Mouse (Mus musculus): Measurements from ENCODE around the gene Ipo13.

Gene Ipo13

DNA sequence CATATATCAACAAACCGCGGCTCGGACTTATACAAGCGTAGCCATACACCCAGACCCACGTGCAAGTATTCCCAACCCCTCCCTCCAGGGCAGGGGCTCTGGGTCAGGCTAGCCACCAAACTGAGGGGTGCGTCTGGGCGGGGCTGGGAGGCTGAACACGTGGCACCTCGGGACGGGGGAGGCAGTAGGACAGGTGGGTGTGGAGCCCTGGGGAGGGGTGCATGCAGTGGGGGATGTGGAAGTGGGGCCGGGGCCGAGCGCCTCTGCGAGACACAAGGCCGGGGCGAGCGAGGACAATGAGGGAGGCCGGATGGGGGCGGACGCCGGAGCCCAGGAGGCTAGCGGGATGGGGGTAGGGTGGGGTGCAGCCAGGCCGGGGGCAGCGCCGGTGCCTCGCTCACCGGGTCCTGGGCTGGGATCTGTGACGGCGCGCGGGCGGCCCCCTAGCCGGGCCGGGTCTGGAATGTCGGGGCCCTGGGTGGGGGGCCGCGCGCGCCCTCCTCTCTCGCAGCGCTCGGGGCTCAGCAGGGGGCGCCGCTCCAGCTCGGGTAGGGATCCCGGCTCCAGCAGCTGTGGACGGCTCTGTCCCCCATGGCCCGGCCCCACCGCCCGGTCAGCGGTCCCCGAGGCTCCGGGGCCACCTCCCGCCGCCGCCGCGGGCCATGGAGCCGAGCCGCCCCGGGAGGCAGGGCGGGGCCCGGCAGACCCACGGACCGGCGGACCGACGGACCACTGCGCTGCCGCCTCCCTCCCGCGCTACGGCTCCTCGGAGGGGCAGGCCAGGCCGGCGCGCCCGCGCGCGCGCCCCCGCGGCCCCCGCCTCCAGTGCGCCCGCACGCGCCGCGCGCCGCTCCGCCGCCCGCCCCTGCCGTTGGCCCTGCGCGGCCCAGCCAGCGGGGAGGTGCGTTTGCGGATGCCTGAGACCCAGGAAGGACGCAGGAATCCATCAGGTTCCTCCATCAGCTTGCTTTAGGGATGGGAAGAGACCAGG lies 31.8 kb downstream of the Ipo13 start, which contains the start of gene B4galt2:
Gene B4galt2 (minus strand): TSS at position 787 of the 991 bp plus-strand sequence.
- DNase-seq (ENCODE audit: low read depth, low spot score): no peak

- DNase-seq (ENCODE audit: low read depth, low spot score): no peak
Measured at GRCm38 (mm10) chr4:117878703-117879102, 36.1 kb downstream of the Ipo13 start.

- no peak for DNase-seq (ENCODE audit: low read depth, low spot score)
Measured at GRCm38 (mm10) chr4:117878301-117878700, 36.5 kb downstream of the Ipo13 start.

- no peak for DNase-seq (ENCODE audit: low read depth, low spot score)
Measured at GRCm38 (mm10) chr4:117873615-117874014, 41.2 kb downstream of the Ipo13 start.

DNA sequence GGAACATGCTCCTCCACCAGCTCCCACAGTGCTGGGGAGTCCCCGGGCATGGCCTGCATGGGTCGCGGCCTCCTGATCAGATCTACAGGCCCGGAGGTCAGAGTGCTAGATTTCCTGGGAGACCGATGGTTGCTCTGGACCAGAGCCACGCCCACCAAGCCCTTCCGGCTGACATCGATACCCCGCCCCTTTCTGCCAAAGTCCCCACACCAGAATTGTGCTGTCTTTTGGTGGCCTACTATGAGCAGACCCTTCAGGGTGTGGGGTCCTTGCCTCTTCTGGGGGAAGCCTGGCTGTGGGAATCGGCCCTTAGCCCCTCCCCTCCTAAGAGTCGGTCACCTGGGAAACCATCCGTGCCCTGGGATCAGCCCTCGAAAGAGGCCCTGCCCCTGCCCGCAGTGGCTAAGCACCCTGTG lies 42.3 kb downstream of the Ipo13 start, which contains the start of gene Ccdc24:
Gene Ccdc24 (minus strand): TSS at position 87 of the 416 bp plus-strand sequence.
- DNase-seq (ENCODE audit: low read depth, low spot score): no peak

- DNase-seq (ENCODE audit: low read depth, low spot score): no peak
Measured at GRCm38 (mm10) chr4:117871787-117872186, 43.0 kb downstream of the Ipo13 start.

DNA sequence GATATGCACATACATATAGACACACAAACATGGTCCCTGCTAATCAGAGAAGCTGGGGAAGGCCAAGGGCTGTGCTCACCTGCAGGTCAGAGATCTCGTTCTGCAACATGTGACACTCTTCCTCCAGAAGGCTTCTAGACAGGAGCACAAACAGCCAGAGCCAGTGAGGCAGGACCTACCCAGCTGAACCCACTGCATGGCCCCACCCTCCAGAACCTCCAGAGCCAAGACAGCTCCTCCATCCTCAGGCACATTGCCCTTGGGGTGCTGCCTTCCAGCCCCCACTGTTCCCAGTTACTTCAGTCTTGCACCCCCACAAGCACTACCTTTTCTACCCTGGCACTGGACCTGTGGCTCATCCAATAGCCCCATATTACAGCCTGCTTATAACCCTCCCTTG lies 44.4 kb downstream of the Ipo13 start:
- no peak for DNase-seq (ENCODE audit: low read depth, low spot score)

- no peak for DNase-seq (ENCODE audit: low read depth, low spot score)
Measured at GRCm38 (mm10) chr4:117869317-117869716, 45.5 kb downstream of the Ipo13 start.

DNA sequence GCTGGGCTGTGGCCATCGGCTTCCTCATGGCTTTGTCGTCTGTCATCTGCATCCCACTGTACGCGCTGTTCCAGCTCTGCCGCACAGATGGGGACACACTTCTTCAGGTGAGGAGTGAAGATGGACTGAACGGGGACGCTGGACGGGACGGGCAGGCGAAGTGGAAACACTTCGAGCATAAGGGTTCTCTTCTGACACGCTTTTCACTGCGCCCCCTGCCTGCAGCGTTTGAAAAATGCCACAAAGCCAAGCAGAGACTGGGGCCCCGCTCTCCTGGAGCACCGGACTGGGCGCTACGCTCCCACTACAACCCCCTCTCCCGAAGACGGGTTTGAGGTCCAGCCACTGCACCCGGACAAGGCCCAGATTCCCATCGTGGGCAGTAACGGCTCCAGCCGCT lies 47.0 kb downstream of the Ipo13 start:
- DNase-seq (ENCODE audit: low read depth, low spot score): peak; percentile 47

- no peak for DNase-seq (ENCODE audit: low read depth, low spot score)
Measured at GRCm38 (mm10) chr4:117867000-117867399, 47.8 kb downstream of the Ipo13 start.

DNA sequence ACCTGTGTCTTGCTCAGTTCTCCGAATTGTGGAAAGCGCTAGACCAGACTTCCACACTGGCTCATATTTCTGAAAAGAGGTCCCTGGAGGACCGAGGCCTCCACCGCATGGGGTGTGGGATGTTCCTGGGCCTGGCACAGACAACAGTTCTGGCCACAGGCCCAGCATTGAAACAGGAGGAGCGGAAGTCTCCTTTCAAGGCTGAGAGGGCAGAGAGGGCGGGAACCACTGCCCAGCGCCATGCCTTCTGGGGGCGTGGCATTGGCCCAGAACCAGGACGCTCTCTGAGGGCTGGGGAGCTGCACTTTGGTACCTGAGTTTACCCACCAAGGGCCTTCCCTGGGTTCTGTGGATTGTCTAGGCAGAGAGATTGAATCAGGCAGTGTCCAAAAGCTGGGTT lies 48.7 kb downstream of the Ipo13 start:
- no peak for DNase-seq (ENCODE audit: low read depth, low spot score)

DNA sequence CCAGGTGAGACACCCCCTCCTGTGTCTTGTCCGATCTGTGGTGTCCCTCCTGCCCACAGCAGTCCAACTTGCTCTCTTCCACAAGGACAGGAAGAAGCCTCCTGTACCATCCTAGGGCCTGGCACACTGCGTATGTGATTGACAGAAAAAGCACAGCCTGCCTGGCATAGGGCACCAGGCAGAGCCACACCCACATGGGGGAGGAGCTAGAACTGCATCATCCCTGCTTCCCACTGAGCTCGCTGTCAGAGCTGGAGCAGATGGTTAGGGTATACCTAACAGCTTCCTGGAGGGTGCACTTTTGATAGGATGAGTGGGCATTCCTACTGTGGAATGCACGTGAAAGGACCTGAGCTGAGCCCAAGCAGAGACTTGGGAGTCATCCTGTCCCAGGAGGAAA lies 52.0 kb downstream of the Ipo13 start:
- peak; percentile 51 for DNase-seq (ENCODE audit: low read depth, low spot score)

GRCm38 (mm10) chr4:117860570-117860969 lies 54.2 kb downstream of the Ipo13 start:
- no peak for DNase-seq (ENCODE audit: low read depth, low spot score)

- peak; percentile 69 for DNase-seq (ENCODE audit: low read depth, low spot score)
Measured at GRCm38 (mm10) chr4:117858794-117859193, 56.0 kb downstream of the Ipo13 start.

DNA sequence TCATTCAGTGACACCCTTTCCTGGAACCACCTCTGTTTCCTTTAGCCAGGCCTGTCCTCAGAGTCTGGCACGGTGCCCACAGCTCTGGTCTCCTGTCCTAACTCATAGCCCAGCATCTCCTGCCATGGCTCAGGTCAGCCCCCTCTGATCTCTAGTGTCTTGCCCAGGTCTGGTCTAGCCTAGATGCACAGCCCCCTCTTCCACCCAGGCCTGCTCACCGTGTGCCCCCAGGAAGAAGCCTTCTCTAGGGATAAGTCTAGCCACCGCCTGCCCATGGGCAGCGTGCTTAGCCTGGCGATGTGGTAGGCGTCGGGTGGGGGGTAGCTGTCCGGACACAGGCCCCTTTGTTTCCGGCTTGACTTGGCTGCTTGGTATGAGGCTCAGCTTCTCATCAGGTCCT lies 59.7 kb downstream of the Ipo13 start:
- DNase-seq (ENCODE audit: low read depth, low spot score): no peak

GRCm38 (mm10) chr4:117852152-117852868 lies 62.5 kb downstream of the Ipo13 start:
- no peak for DNase-seq (ENCODE audit: low read depth, low spot score)

- DNase-seq (ENCODE audit: low read depth, low spot score): no peak
Measured at GRCm38 (mm10) chr4:117850871-117851270, 63.9 kb downstream of the Ipo13 start.

GRCm38 (mm10) chr4:117850176-117850575 lies 64.6 kb downstream of the Ipo13 start:
- no peak for DNase-seq (ENCODE audit: low read depth, low spot score)

GRCm38 (mm10) chr4:117849506-117849905 lies 65.3 kb downstream of the Ipo13 start:
- no peak for DNase-seq (ENCODE audit: low read depth, low spot score)

DNA sequence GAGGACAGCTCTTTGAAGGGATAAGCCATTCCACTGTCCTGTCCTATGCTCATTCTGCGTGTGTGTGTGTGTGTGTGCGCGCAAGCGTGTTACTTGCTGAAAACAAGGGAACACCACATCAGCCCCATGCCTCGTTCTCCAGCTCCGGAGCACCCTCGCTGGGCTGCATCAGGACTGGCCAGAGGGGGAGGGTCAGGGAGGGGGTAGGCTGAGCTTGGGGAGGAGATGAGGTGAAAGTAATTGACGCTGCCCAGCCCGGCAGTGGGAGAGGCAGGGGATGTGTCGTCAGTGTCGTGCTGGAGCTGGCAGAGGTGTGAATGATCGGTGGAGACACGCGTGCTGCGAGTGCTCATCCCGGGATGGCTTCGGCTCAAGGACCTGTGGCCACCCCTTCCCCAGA lies 65.7 kb downstream of the Ipo13 start:
- no peak for DNase-seq (ENCODE audit: low read depth, low spot score)

DNA sequence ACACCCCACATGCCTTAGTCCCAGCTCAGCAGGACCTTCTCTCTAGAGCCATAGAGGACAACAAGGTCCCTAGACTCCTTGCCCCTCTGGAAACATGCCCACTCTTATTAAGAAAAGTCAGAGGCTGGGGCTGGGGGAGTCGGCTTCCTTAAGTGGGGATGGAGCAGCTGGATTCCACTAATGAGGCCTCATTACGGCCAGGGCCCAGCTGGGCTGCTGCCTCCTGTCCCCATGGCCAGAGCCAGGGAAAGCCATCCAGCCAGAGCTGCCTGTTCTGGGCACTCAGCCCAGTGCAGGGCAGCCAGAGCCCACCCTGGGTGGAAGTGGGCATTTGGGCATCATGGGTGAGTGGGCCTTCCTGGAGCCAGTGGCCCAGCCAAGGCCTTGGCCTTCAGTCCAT lies 67.8 kb downstream of the Ipo13 start:
- DNase-seq (ENCODE audit: low read depth, low spot score): no peak

DNA sequence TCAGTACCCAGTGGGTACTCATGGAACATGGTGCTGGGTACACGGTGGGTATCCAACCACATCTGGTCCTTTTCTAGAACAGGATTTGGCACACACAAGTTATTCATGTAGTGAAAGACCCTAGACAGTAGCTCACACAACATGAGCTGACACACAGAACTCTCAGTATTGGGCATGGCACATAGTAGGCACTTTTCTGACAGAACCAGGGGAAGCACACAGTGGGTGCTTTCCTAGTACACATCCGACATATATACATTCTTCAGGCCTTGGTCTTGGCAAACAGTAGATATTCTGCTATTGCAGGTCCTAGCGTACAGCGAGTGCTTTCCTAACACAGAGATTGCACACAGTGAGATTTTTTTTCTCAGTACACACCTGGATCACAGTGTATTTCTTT lies 68.5 kb downstream of the Ipo13 start:
- DNase-seq (ENCODE audit: low read depth, low spot score): no peak
